Mouse (Mus musculus) neural tube, embryonic 13.5 days (tissue): ENCODE measurements around the gene Cnot11. TPM values are rescaled to one million over a fixed set of nuclear protein-coding genes. Genes with fewer than 3 reads are reported as not detected.

Experiments used
- ATAC-seq: fragments of 200-750 bp; cut with Nextera tagmentation; 2 replicates; pipeline ENCODE4 v1.8.0; 2017; ENCODE audit warnings: low read depth, mild to moderate bottlenecking, moderate TSS enrichment, moderate library complexity
- H3K27ac ChIP-seq: fragments of 300-500 bp; sonication (generic); replicated peaks from 2 replicates; pipeline ENCODE4 v1.5.1; 2015; ENCODE audit warnings: moderate library complexity, mild to moderate bottlenecking, inconsistent platforms
- H3K27me3 ChIP-seq: fragments of 300-500 bp; sonication (generic); 2 replicates; pipeline ENCODE4 v1.6.1; 2015; ENCODE audit warnings: mild to moderate bottlenecking, inconsistent platforms
- H3K36me3 ChIP-seq: fragments of 300-500 bp; sonication (generic); 2 replicates; pipeline ENCODE4 v1.6.1; 2015; ENCODE audit warnings: mild to moderate bottlenecking, inconsistent platforms
- H3K4me1 ChIP-seq: fragments of 300-500 bp; sonication (generic); replicated peaks from 2 replicates; pipeline ENCODE4 v1.6.1; 2015; ENCODE audit warnings: inconsistent platforms
- H3K4me2 ChIP-seq: fragments of 300-500 bp; sonication (generic); 2 replicates; pipeline ENCODE4 v1.6.1; 2015; ENCODE audit warnings: inconsistent platforms, mild to moderate bottlenecking, moderate library complexity
- H3K4me3 ChIP-seq: fragments of 300-500 bp; sonication (generic); 2 replicates; pipeline ENCODE4 v1.5.1; 2015; ENCODE audit warnings: mild to moderate bottlenecking, inconsistent platforms
- H3K9ac ChIP-seq: fragments of 300-500 bp; sonication (generic); 2 replicates; pipeline ENCODE4 v1.6.1; 2015; ENCODE audit warnings: moderate library complexity, mild to moderate bottlenecking, inconsistent platforms
- H3K9me3 ChIP-seq: fragments of 300-500 bp; sonication (generic); 2 replicates; pipeline ENCODE4 v1.6.1; 2016; ENCODE audit warnings: inconsistent platforms
- WGBS: fragments of 180-500 bp; shearing (Covaris S2); methylation state at CpG from one replicate; pipeline ENCODE4 v1.1.7; 2015; 5-methylcytosine and 5-hydroxymethylcytosine counted together
- polyA plus RNA-seq: library from polyadenylated mRNA; unstranded; fragments of >200 nt; fragmentation: Nextera tagmentation; extraction: Ambion mirVana; gene quantifications from 2 replicates; pipeline ENCODE4 v1.2.1, GENCODE M21; 2015

The Cnot11 gene
- polyA plus RNA-seq, 1 experiment from 2014 or later, result 17.4 TPM

DNA sequence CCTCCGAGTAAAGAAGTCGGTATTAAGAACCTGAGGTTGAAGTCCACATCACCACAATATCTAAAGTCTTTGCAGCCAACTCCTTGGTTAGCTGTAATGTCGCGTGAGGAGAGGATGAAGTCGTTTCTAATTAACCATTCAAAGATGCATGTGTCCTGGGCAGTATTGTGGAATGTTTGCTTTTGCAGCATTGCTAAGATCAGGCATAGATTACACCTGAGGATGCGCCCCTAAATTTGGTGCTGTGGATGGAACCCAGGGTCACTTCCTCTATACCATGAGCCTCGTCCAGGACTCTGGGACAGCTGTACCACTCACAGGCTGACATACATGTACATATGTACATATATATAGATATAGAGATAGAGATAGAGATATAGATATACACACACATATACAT is 1.9 kb downstream of the Cnot11 start:
- Histone ChIP-seq H3K36me3 (peaks cover 38% of the 10 kb centered on the region), H3K9ac (peak overlapping the region; percentile 90), H3K4me3 (peak overlapping the region; percentile 79), H3K27ac (no peak overlapping the region), H3K27me3 (no peaks in the 10 kb centered on the region), H3K9me3 (peaks cover 8% of the 10 kb centered on the region), H3K4me1 (peaks cover 25% of the 10 kb centered on the region), H3K4me2 (peak overlapping the region; percentile 78)
- no peak for ATAC-seq
- 44% methylated on average over 7 of the region's 7 CpGs for WGBS

GRCm38 (mm10) chr1:39537631-39538380 is 3.0 kb downstream of the Cnot11 start:
- peak overlapping the region; percentile 78 for H3K4me2 ChIP-seq
- H3K27ac ChIP-seq, result no peak overlapping the region
- peaks cover 8% of the 10 kb centered on the region for H3K9me3 ChIP-seq
- H3K4me3 ChIP-seq, result no peak overlapping the region
- H3K4me1 ChIP-seq, result peaks cover 25% of the 10 kb centered on the region
- peak overlapping the region; percentile 34; the same call in 1 of the 2 replicates for H3K9ac ChIP-seq
- 89% methylated on average over 10 of the region's 10 CpGs for WGBS
- peaks cover 47% of the 10 kb centered on the region for H3K36me3 ChIP-seq
- ATAC-seq, result no peak
- H3K27me3 ChIP-seq, result no peaks in the 10 kb centered on the region

DNA sequence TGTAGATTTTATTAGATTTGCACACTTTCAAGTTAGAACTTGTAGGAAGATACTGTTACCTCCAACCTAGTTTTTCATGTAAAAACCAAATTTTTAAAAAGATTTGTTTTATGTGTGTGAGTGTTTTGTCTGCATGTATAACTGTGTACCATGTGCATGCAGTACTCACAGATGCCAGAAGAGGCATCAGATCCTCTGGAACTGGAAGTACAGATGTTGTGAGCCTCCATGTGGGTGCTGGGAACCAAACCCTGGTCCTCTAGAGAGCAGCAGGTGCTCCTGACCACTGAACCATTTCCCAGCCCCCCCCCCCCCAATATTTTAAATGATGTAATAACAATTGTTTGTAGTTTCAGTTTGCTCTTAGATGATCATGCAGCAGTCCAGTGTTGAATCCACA is 5.8 kb downstream of the Cnot11 start:
- no peak overlapping the region for H3K4me3 ChIP-seq
- peaks cover 8% of the 10 kb centered on the region for H3K9me3 ChIP-seq
- no peaks in the 10 kb centered on the region for H3K27me3 ChIP-seq
- peaks cover 19% of the 10 kb centered on the region for H3K4me1 ChIP-seq
- no peak overlapping the region for H3K27ac ChIP-seq
- no peak for ATAC-seq
- H3K36me3 ChIP-seq, result peaks cover 71% of the 10 kb centered on the region
- no peak overlapping the region for H3K9ac ChIP-seq
- no peak overlapping the region for H3K4me2 ChIP-seq

- WGBS, result 91% methylated on average over 7 of the region's 7 CpGs
These were observed 10.8 kb downstream of the Cnot11 start for GRCm38 (mm10) chr1:39545589-39545988.

DNA sequence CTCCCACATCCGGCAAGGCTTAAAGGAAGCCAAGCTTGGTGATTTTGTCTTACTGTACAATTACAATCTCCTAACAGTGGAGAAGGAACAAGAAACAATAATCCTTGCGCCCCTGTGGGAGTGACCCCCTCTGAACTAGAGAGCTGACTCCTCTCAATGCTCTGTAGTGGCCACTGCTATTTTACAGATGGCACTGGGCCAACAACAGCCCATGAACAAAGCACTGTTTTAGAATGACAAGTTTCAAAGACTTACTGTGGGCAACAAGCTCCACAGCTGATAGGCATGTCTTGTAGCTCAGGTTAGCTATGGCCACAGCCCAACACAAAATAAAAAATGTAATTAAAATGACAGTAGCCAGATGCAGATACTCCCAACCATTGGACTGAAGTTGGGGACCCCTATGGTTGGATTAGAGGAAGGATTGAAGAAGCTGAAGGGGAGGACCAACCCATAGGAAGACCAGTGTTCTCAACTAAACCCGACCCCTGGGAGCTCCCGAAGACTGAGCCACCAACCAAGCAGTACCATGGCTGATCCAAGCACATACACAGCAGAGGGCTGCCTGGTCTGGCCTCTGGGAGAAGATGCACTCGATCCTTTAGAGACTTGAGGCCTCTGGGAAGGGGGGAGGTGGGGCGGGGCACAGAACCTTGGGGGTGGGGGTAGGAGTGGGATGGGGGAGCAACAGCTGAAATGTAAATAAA is 11.5 kb downstream of the Cnot11 start:
- no peak overlapping the region for H3K9ac ChIP-seq
- no peak overlapping the region for H3K27ac ChIP-seq
- 0 out of 2 replicates have a peak, but pooled peaks cover 3% of the 10 kb centered on the region for H3K4me1 ChIP-seq
- no peak overlapping the region for H3K4me3 ChIP-seq
- no peak overlapping the region for H3K4me2 ChIP-seq
- WGBS, result 86% methylated on average over 6 of the region's 6 CpGs
- H3K27me3 ChIP-seq, result no peaks in the 10 kb centered on the region
- no peaks in the 10 kb centered on the region for H3K9me3 ChIP-seq
- peaks cover 72% of the 10 kb centered on the region for H3K36me3 ChIP-seq
- ATAC-seq, result no peak

More at GRCm38 (mm10) chr1:39545589-39545988, 10.8 kb downstream of the Cnot11 start:
- Histone ChIP-seq H3K4me3 (no peak overlapping the region), H3K9ac (no peak overlapping the region), H3K27me3 (no peaks in the 10 kb centered on the region), H3K9me3 (peaks cover 1% of the 10 kb centered on the region; the same call in 1 of the 2 replicates), H3K4me2 (no peak overlapping the region), H3K4me1 (0 out of 2 replicates have a peak, but pooled peaks cover 3% of the 10 kb centered on the region), H3K36me3 (peaks cover 74% of the 10 kb centered on the region), H3K27ac (no peak overlapping the region)
- no peak for ATAC-seq

GRCm38 (mm10) chr1:39547238-39547637 is 12.4 kb downstream of the Cnot11 start:
- no peak overlapping the region for H3K4me3 ChIP-seq
- H3K27me3 ChIP-seq, result no peaks in the 10 kb centered on the region
- H3K9me3 ChIP-seq, result no peaks in the 10 kb centered on the region
- no peak overlapping the region for H3K4me2 ChIP-seq
- H3K4me1 ChIP-seq, result 0 out of 2 replicates have a peak, but pooled peaks cover 3% of the 10 kb centered on the region
- 61% methylated on average over 2 of the region's 2 CpGs for WGBS
- H3K36me3 ChIP-seq, result peaks cover 72% of the 10 kb centered on the region
- H3K27ac ChIP-seq, result no peak overlapping the region
- no peak overlapping the region for H3K9ac ChIP-seq
- ATAC-seq, result no peak

- no peak overlapping the region for H3K4me2 ChIP-seq
- no peak overlapping the region for H3K27ac ChIP-seq
- H3K4me1 ChIP-seq, result peaks cover 8% of the 10 kb centered on the region; the same call in 1 of the 2 replicates
- H3K4me3 ChIP-seq, result no peak overlapping the region
- no peaks in the 10 kb centered on the region for H3K9me3 ChIP-seq
- H3K36me3 ChIP-seq, result peaks cover 68% of the 10 kb centered on the region
- ATAC-seq, result no peak
- 89% methylated on average over 2 of the region's 2 CpGs for WGBS
- no peak overlapping the region for H3K9ac ChIP-seq
- H3K27me3 ChIP-seq, result no peaks in the 10 kb centered on the region
These were observed 15.0 kb downstream of the Cnot11 start for GRCm38 (mm10) chr1:39549831-39550230.

- Histone ChIP-seq H3K4me2 (peak overlapping the region; percentile 20), H3K27me3 (no peaks in the 10 kb centered on the region), H3K9ac (peak overlapping the region; percentile 19; the same call in 1 of the 2 replicates), H3K4me1 (peaks cover 23% of the 10 kb centered on the region), H3K27ac (peak overlapping the region; percentile 57), H3K36me3 (peaks cover 46% of the 10 kb centered on the region), H3K4me3 (no peak overlapping the region), H3K9me3 (no peaks in the 10 kb centered on the region)
- ATAC-seq, result peak; percentile 75
- 11% methylated on average over 9 of the region's 9 CpGs for WGBS
These were observed 21.0 kb downstream of the Cnot11 start for GRCm38 (mm10) chr1:39555556-39556415.

DNA sequence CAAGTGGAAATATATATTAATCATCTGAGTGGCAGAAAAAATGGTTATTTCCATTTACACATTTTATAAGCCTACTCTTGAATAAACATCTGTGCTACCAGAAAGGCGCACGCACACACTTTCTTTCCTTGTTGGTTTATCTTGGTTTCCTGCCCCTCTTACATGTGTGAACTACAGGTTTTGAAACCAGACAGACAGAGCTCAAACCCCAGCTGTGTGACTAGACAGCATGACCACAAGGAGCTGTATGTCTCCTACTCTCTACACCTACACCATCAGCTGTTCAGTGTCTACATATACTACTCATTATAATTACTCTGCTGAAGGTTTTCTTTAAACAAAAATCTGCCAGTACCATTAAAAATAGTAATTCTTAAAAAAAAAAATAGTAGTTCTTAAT is 24.2 kb downstream of the Cnot11 start:
- Histone ChIP-seq H3K4me3 (no peak overlapping the region), H3K4me2 (no peak overlapping the region), H3K27ac (no peak overlapping the region), H3K9ac (no peak overlapping the region), H3K9me3 (no peaks in the 10 kb centered on the region), H3K27me3 (no peaks in the 10 kb centered on the region), H3K4me1 (peaks cover 23% of the 10 kb centered on the region), H3K36me3 (peaks cover 37% of the 10 kb centered on the region)
- WGBS, result 95% methylated on average over 2 of the region's 2 CpGs
- ATAC-seq, result no peak

- Histone ChIP-seq H3K36me3 (peaks cover 30% of the 10 kb centered on the region), H3K27ac (no peak overlapping the region), H3K9ac (no peak overlapping the region), H3K27me3 (no peaks in the 10 kb centered on the region), H3K4me2 (no peak overlapping the region), H3K4me3 (no peak overlapping the region), H3K4me1 (peaks cover 6% of the 10 kb centered on the region), H3K9me3 (no peaks in the 10 kb centered on the region)
- no peak; the same call in 1 of the 2 replicates for ATAC-seq
- WGBS, result 70% methylated on average over 1 of the region's 1 CpGs
These were observed 27.1 kb downstream of the Cnot11 start for GRCm38 (mm10) chr1:39561920-39562319.

DNA sequence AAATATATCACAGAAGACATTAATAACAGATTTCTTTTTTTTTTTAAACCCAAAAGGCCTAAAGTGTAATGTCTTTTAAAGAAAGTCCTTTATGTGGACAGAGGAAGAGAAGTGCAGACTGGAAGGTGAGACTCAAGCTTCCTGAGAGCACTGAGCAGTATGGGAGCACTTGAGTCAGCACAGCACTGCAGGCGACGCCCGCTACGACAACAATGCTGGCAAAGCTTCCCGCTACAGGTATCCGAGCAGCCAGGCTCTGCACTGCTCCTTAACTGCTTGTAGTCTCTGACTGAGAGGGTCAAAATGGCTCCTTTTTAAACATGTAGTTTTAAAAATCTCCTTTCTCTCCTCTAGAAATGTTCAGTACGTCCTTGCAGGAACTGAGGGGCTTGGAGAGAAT is 28.4 kb downstream of the Cnot11 start:
- H3K9ac ChIP-seq, result no peak overlapping the region
- H3K27ac ChIP-seq, result no peak overlapping the region
- ATAC-seq, result no peak
- peaks cover 6% of the 10 kb centered on the region for H3K4me1 ChIP-seq
- no peaks in the 10 kb centered on the region for H3K9me3 ChIP-seq
- peaks cover 26% of the 10 kb centered on the region for H3K36me3 ChIP-seq
- no peak overlapping the region for H3K4me2 ChIP-seq
- no peaks in the 10 kb centered on the region for H3K27me3 ChIP-seq
- no peak overlapping the region for H3K4me3 ChIP-seq
- WGBS, result 86% methylated on average over 7 of the region's 7 CpGs

GRCm38 (mm10) chr1:39564603-39565002 is 29.8 kb downstream of the Cnot11 start:
- H3K27ac ChIP-seq, result no peak overlapping the region
- no peak for ATAC-seq
- no peak overlapping the region for H3K4me2 ChIP-seq
- peaks cover 6% of the 10 kb centered on the region for H3K4me1 ChIP-seq
- H3K36me3 ChIP-seq, result peaks cover 22% of the 10 kb centered on the region
- no peaks in the 10 kb centered on the region for H3K9me3 ChIP-seq
- 23% methylated on average over 3 of the region's 3 CpGs for WGBS
- H3K27me3 ChIP-seq, result no peaks in the 10 kb centered on the region
- no peak overlapping the region for H3K9ac ChIP-seq
- no peak overlapping the region for H3K4me3 ChIP-seq
